Mouse (Mus musculus): Measurements from ENCODE around the gene Nyap1.

Gene Nyap1

GRCm38 (mm10) chr5:137690531-137690930, 50.9 kb downstream of the Nyap1 start:
- no peak for DNase-seq

GRCm38 (mm10) chr5:137689974-137690373, 51.4 kb downstream of the Nyap1 start:
- DNase-seq, result no peak

- DNase-seq, result no peak
Measured at GRCm38 (mm10) chr5:137686127-137686790, 55.1 kb downstream of the Nyap1 start.

GRCm38 (mm10) chr5:137685653-137686052, 55.8 kb downstream of the Nyap1 start:
- DNase-seq, result no peak

- DNase-seq, result peak; percentile 98 to 100
Measured at GRCm38 (mm10) chr5:137684294-137685123, 56.9 kb downstream of the Nyap1 start, which contains the start of gene Agfg2. TSS of gene Agfg2 (minus strand) at chr5:137684726.

GRCm38 (mm10) chr5:137683388-137684293, 57.8 kb downstream of the Nyap1 start:
- no peak for DNase-seq

GRCm38 (mm10) chr5:137682526-137682925, 58.9 kb downstream of the Nyap1 start:
- no peak for DNase-seq
